Mouse (Mus musculus) spleen, adult 18-20 months (tissue): Measurements from ENCODE around the gene Adgrf5.
A peak's percentile ranks its signal among the peaks of the same experiment; 100 is the strongest.

Experiments used
- DNase-seq, 2 experiments: peaks; one replicate each; pipeline ENCODE4 v3.0.0; 2022; ENCODE audit warnings: mixed read lengths in 2 of 2

Gene Adgrf5

DNA sequence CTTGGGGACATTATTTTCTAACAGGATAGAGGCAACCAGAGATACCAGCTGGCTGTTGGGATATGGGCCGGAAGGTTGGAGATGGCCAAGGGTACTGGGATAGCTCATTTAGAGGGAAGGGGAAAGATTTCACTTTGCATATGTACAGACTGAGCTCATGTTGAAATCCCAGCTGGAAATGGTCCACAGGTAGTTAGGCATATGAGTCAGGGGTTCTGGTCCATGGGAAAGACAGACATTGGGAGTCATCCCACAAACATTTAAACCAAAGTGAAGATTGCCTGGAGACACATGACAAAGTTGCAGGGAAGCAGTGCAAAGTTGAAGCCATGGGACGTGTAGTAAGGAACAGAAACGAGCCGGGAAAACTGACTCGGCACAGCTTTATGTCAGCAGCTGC, 26.1 kb downstream of the Adgrf5 start:
- no peak for DNase-seq

DNA sequence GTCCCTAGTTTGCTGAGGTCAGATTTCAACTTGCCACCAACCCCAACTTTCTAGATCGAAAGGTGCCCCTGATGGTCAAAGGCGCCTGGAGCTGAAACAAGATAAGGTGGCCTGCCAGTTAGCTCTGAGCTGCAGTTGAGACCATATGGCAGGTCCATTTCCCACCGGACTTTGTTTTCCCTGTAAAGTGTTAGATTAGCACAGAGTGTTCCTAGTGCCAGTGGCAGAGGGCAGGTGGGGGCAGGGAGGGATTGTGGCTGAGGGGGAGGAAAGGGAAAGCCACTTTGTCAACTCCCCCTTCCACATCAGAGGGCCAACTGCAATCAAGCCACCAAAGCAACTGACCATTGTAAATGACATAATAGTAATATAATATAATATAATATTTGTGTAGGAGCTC, 26.9 kb downstream of the Adgrf5 start:
- DNase-seq, result no peak

DNA sequence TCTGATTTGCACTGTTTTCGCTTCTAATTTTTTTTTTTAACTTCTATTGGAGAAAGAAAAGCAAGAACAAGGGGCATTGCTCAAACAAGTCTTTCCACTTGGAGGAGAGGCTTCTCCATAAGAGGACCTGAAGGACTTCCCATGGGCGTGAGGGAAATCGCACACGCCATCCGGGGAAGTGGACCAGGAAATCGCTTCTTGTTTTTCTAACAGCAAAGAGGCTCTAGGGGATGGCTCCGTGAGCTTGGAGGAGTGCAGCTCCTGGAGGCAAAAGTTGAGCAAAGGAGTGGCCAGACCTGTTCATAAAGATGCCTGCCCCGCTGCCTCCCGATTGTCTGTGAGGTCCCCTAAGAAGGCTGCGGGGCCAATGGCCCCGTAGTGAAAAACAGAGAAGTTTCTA, 29.0 kb downstream of the Adgrf5 start:
- no peak for DNase-seq

DNA sequence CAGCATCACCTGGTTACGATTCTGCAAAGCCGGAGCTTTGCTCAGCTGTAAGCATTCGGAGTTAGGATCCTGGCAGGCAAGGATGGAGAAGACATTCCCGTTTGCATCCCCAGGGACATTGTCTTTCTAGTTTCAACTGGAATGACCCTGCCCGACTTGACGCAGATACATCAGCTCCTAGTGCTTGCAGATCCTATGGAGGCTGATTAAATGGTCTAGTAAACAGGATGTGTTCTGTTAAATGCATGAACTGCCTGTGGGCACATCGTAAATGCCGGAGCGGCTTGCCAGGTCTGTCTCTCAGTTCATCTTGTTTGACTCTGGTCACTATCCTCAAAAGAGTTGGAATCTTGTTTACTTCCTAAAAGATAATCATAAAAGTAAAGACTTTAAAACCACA, 31.9 kb downstream of the Adgrf5 start:
- no peak for DNase-seq

DNA sequence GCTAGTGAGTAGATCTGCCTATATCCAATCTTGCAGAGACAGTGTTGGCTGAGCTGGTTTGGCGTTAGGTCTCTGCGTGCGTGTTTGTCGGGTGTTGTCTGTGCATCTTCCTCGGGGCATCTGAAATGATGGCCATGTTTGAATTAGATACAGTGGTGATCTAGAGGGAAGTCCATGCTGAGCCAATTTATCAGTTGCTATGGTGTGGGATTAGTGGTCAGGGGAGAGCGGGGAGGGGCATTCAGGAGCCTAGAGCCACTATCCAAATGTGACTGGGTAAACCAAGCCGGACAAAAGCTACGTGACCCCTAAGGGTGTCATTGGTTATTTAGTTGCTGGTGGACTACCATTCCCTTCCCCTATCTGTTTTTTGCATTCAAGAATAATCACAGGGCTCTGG, 33.4 kb downstream of the Adgrf5 start:
- no peak for DNase-seq

DNA sequence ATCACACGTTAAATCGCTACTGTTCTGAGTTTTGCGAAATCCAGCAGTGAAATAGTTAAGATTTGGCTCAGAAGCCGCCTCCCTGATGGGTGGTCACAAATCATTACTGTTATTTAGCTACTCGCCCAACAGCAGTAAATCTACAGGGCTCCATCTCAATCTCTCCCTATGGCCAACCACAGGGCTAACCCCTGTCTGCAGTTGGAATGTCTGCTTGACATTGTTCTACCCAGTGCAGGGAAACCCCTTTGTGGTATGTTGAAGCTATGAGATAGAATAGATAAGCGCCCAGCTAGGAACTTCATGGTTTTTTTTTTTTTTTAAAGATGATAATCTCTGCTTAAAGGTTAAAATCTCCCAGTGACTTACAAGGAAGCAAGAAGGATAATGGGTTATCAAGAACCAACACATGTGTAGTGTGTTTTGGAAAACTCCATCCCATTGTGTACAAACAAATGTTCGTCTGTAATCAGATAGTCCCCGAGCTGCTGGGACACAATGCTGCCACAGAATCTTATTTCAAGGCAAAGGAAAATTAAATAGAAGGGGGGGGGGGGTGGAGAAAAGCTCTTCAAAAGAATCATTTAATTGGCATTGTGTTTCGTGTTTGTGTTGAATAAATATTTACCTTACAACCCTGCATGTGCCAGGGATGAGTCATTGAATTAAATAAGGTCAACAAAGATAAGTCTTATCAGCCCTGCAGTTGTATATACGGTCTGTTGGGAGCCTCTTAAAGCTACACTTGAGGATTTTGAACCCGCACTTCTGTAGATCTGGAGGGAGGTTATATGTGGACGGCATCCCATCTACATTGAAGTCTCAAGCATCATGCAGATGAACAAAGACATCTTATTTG, 35.4 kb downstream of the Adgrf5 start:
- no peak for DNase-seq

DNA sequence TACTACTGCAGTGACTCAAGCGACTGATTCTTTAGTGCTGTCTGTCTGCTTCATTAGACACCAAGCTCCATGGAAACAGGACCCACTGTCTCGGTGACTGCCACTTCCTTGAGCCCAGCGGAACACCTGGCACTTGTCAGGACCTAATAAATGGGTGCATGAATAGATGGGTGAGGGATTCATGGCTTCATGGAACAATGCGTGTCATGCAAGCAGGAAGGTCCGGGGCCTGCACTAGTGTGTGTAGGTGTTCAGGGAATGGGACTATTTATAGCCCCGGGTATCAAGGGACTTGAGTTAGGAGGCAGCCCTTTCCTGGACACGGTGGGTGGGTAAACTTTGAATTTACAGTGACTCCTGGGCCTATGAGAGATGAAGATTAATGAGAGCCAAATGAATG, 38.4 kb downstream of the Adgrf5 start:
- DNase-seq, result no peak

DNA sequence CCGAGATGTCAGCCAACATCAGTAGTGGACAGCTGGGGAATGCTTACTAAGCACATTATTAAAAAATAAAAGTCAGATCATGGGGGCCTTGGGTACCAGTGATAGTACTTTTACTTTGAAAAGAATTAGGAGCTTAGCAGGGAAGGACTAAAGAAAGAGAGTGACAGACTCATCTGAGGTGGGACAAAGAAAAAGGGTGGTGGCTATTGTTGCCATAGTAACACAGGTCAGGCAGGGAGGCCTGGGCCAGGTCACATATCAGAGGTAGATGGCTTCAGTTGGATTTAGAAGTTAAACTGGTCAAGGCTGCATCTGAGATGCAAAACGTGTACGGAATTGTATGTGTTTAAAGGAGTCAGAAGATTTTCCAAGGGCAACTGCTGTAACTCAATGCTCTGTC, 38.9 kb downstream of the Adgrf5 start:
- no peak for DNase-seq

DNA sequence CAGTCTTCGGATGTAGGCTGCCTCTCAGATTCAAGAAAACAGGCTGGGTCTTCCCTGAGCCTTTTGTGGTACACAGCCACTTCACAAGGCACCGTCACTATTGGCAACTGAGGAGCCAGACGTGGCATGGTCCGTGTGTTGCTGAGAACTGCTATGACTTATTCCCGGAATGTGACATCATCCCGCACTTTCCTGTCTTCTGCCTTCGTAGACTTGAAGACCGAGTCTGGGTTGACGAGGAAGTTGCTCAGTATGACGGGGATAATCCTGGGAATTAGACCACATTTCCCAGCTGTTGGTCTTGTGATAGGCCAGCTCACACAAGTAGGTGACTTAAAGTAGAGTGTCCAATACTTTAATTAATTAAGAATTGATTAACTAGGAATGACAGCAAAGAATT, 40.2 kb downstream of the Adgrf5 start:
- no peak for DNase-seq

DNA sequence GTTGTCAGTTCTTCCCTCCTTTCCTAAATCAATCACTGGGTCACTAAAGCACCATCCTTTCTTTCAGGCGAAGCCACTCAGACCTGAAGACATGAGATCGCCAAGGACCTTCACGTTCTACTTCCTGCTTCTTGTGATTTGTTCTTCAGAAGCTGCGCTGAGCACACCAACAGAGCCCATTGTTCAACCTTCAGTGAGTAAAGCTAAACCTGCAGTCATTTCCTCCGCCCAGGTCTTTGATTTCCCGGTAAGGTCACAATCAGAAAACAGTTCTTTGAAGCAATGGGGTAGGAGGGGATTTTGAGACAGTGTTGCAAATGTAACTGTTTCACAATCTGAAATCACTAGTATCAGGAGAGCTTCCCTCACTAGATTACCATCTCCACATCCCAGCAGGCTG, 43.6 kb downstream of the Adgrf5 start:
- no peak for DNase-seq

DNA sequence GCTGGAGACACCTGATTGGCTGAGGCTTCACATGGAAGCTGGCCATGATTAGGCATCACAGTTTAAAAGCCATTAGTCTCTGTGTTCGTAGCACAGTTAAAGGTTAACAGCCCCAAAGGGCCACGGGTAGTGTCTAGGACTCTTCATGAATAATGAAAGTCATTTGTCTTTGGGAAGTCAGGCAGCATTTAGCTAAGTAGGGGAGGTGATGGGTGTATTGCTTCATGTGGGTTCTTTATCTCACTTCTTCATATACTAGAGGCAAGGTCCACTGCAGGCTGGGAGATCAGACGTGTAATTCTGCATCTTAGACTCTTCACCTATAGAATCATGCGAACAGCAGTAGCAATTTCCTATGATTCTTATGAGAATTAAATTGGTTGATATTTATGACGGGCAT, 44.2 kb downstream of the Adgrf5 start:
- no peak for DNase-seq

DNA sequence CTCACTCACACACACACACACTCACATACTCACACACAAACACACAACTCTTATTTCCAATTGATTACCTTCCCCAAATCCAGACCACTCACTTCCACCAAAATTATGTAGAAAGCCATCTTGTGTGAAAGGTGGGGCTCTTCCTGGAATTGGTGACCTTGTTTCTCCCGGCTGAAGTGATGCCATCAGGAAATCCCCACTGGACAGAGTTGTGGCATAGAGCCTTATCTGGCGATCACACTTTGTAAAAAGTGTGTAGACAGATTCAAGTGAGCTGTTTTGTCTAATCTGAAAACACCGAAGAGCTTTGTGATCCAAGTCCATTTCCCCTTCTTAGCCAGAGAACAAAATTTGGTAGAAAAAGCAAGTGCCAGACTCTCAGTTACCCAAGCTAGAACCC, 46.1 kb downstream of the Adgrf5 start:
- no peak for DNase-seq

DNA sequence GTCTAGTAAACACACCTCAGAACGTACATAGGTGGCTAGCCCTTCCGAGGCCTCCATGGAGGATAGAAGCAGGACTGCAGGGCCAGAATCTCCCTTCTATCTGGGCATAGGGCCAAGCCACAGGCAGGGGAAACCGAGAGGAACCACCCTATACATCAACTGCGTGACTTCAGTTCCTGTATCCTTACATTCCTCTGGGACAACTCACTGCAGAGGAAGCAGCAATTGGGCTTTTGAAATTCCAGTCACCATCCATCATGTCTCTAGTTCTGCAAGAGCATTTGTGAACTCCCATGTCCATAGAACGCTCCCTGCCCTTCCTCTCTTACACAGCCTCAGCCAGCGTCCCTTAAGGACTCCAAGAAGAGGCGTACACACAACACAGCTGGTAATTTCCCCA, 47.3 kb downstream of the Adgrf5 start:
- DNase-seq, result no peak

DNA sequence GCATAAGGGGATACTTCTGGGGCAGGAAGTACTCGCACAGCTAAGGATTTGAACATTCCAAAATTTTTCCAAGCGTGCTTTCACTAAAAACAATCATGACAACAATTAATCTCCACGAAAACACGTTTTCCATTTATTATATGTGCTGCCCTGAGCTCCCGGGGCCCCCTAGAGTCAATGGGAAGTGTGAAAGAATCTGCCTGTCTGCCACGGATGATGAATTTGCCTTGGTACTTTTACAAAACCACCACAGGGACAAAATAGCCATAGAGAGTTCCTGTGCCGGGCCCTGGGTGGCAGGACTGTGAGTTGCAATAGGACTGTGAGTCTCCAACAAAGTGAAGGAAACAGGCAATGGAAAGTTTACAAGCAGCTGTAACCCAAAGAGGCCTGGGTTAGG, 52.9 kb downstream of the Adgrf5 start:
- no peak for DNase-seq

DNA sequence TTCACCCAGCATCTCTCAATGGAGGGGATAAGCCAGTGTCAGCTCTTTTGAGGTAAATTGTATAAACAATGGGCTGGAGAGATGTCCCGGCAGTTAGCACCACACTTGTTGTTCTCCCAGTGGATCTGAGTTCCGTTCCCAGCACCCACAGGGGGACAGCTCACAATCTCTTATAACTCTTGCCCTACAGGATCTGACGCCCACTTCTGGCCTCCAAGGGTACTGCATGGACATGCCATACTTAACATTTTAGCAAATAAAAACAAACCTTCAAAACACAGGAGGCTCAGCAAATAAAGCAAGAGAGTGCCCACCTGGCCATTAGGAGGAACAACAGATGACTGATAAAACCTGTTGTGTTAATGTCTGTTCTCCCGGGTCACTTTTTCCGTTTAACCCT, 59.0 kb downstream of the Adgrf5 start:
- no peak for DNase-seq

DNA sequence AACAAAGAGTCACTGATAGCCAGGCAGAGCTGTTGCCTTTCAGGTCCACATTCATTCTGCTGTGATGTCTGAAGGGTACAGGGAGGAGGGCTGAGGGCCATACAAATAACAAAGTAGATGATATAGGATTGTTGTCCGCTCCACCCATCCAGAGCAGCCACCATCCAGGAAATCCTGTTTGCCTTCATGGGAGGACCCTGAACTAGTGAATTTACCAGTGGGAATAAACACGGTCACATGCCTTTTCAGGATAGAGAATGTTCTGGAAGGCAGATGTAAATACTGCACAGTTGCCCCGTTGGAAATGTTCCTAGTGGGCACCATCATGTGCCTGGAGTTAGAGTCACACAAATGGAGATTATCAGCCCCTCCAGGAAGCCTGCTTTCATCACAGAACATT, 60.1 kb downstream of the Adgrf5 start:
- no peak for DNase-seq

DNA sequence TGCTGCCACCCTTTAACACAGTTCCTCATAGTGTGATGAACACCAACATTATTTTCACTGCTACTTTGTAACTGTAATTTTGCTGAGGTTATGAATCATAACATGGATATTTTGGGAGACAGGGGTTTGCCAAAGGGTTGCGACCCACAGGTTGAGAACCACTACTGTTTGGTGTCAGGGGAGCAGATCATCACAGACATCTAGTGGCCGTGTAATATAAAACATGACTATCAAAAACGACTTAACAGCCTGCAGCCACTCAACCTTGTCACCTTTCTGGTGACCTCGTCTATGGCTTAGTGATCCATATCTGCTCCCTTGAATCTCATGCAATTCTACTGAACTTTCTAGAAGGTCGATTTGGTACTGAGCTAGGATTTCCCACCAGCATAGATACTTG, 63.7 kb downstream of the Adgrf5 start:
- no peak for DNase-seq

DNA sequence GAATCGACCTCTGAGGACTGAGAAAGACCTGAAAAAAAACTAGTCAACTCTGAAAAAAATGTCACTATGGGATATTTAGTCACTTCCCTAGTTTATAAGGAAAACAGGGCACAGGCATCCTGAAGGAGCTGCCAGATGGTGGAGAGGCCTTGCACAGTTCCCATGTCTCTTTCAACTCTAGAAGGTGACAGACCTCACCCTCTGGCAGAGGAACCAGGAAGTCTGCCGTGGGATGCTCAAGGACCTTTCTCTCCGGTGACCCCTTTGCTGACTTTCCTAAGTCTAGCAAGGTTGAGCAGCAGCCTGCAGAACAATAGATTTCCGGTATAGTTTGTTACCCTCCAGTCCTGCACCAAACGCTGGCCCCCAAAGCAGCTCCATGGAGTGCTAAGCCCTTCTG, 71.4 kb downstream of the Adgrf5 start:
- DNase-seq, result no peak

DNA sequence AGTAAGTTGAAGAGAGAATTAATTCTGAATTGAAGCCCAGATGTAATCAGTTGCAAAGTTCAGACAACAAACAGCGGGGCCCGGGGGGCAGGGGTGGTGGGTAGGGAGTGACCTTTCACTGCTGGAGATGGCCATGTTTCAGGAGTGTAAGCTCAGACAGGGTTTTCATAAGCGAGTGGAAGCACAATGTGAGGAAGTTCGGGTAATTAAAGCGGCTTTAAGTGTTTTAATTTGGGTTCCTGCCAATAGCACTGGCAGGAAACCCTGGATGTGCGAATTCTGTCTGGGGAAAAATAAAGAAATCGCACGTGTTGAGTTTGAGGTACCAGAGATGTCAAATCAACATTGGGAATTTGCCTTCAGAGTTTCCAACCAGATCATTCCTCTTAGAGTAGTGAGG, 74.2 kb downstream of the Adgrf5 start:
- DNase-seq, result no peak

DNA sequence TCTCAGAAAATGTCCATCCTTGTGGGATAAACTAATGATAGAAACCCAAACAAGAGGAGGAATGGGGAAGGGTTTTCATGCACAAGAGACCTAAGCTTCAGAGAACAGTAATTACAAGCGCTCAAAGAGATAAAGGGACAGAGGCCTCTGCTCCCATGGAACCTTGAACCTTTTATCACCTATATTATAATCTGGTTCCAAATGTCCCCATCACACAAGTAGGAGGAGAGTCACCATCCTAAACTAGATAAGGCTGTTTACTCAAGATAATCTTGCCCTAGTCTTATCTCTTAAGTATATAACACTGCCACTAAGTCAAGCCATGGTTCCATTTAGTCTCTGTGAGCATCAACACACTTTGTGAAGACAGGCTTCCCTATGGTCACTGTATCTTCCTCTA, 91.0 kb downstream of the Adgrf5 start:
- no peak for DNase-seq

DNA sequence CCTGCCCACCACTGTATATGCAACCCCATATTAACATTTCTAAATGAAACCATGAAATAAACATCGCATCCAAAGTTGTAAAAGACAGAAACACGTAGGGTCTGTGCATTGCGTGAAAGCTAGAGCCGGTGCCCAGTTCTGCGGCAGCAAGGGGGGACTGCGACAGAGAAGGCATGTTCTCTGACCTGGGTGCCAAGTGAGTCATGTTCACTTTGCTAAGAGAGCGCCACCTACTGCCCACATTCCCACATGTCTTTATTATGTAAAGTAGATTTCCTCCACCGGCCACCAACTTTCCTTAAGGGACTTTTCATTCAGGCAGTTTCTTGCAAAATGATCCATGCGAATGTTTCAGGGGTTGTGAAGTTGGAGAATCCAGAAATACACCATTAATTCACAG, 98.3 kb downstream of the Adgrf5 start:
- peak in 1 of 2 experiments; percentile 63 for DNase-seq

DNA sequence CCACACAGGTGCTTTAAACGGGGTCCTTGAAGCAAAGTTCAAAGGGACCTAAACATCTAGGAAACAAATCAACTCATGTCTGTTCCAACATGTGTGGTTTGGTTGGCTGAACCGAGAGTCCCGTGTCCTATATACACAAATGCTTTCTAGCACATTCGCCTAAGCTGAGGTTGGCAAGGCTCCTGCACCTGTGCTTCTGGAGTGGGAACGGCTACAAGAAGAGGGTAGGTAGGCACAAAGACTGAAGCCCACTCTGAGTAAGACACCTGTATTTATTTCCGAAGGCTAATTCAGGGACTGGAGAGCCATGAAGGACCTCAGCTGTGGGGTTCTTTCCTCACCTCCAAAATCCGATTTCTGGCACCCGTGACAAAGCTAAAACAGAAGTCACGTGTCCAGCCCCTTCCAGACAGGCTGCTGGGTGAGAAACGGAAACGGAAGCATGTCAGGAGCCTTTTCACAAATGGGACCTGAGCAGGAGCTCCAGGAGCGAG, 99.5 kb downstream of the Adgrf5 start:
- DNase-seq, result no peak

DNA sequence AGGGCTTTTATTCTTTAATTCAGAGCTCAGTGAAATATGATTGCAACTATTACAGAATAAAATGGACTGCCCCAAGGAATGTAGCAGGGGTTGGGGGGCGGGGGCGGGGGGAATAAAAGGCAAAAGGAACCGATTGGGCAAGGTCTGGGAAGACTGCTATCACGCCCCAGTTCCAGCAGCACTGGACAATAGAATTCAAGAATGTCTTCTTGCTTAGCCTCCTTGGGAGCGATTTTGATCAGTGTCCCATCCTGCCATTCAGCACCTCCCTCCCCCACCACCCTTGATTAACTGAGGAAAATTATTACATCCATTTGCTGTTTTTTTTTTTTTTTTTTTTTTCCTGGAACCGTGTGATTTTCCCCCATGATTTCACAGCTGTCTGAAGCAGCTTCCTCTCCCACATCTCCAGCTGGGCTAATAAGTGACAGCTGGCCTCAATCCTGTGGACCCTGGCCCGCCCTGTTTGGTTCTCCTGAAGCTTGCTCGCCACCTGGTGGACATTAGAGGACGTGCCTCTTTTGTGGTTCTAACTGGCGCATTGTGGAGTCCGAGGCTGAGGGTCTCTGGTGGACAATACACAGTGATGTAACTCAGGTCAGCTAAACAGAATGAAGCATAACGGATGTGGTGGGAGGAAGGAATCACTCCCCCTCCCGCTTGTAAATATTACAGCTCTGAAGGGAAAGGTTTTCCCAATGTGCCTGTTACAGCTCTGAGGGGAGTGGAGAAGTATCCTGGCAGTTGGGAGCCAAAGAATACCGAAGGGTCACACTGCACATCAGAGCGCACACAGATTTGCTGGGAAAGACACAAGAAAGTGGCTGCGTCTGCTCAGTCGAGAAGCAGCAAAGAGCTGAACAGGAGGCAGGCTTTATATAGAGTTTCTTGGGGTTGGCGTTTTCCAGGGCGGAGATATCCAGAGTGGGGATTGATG, 100.3 kb downstream of the Adgrf5 start:
- peak; percentile 15 to 49 for DNase-seq

DNA sequence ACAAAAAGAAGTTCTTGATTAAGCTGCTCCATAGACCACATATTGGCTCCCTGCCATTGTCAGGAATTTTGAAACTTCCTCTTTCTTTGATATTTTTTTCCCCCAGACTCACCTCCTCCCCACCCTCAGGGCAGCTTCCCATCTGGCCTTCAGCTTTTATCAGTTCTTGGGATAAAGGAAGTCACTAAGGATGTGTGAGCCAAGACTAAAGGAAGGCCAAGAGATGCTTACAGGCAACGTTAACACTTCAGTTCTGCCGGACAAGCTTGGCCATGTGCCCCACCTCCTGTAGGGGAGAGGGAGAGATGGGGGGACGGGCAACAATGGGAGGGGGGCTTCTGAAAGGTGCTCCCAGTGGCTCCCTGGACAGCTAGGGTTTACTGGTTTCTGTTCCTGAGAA, 109.8 kb downstream of the Adgrf5 start:
- DNase-seq, result no peak
